Mouse (Mus musculus) neural tube, embryonic 14.5 days (tissue): ENCODE results near the gene Pltp. TPM values are rescaled to one million over a fixed set of nuclear protein-coding genes. Genes with fewer than 3 reads are reported as not detected.

ENCODE experiments used
- ATAC-seq: fragments of 200-750 bp; cut with Nextera tagmentation; 2 replicates; pipeline ENCODE4 v1.8.0; 2017; ENCODE audit warnings: low read depth, mild to moderate bottlenecking, moderate TSS enrichment, moderate library complexity
- H3K27ac ChIP-seq: fragments of 300-500 bp; sonication (generic); 2 replicates; pipeline ENCODE4 v1.5.1; 2014; ENCODE audit warnings: low read depth, mild to moderate bottlenecking, control low read depth, low read length, moderate library complexity, mixed read lengths
- H3K27me3 ChIP-seq: fragments of 300-500 bp; sonication (generic); 2 replicates; pipeline ENCODE4 v1.6.1; 2014; ENCODE audit warnings: low read length; ENCODE audit not compliant: control insufficient read depth, insufficient read depth
- H3K36me3 ChIP-seq: fragments of 300-500 bp; sonication (generic); 2 replicates; pipeline ENCODE4 v1.6.1; 2014; ENCODE audit warnings: low read length, mixed read lengths; ENCODE audit not compliant: control insufficient read depth, insufficient read depth
- H3K4me1 ChIP-seq: fragments of 300-500 bp; sonication (generic); 2 replicates; pipeline ENCODE4 v1.6.1; 2014; ENCODE audit warnings: low read length; ENCODE audit not compliant: control insufficient read depth, insufficient read depth
- H3K4me2 ChIP-seq: fragments of 300-500 bp; sonication (generic); 2 replicates; pipeline ENCODE4 v1.6.1; 2014; ENCODE audit warnings: mild to moderate bottlenecking, low read depth, low read length, control low read depth
- H3K4me3 ChIP-seq: fragments of 300-500 bp; sonication (generic); 2 replicates; pipeline ENCODE4 v1.5.1; 2014; ENCODE audit warnings: low read depth, low read length, control low read depth, mixed read lengths
- H3K9ac ChIP-seq: fragments of 300-500 bp; sonication (generic); replicated peaks from 2 replicates; pipeline ENCODE4 v1.6.1; 2014; ENCODE audit warnings: low read depth, mild to moderate bottlenecking, control low read depth, low read length, mixed read lengths
- H3K9me3 ChIP-seq: fragments of 300-500 bp; sonication (generic); 2 replicates; pipeline ENCODE4 v1.6.1; 2016; ENCODE audit warnings: low read length; ENCODE audit not compliant: control insufficient read depth
- WGBS: fragments of 180-500 bp; shearing (Covaris S2); extraction: QIAGEN DNeasy Blood & Tissue Kit; methylation state at CpG from one replicate; pipeline ENCODE4 v1.1.7; 2014; 5-methylcytosine and 5-hydroxymethylcytosine counted together
- polyA plus RNA-seq: library from polyadenylated mRNA; unstranded; fragments of >200 nt; fragmentation: Nextera tagmentation; extraction: Ambion mirVana; gene quantifications from 2 replicates; pipeline ENCODE4 v1.2.1, GENCODE M21; 2014

Gene Pltp
- polyA plus RNA-seq, 1 experiment from 2014 or later: 59.0 TPM

DNA sequence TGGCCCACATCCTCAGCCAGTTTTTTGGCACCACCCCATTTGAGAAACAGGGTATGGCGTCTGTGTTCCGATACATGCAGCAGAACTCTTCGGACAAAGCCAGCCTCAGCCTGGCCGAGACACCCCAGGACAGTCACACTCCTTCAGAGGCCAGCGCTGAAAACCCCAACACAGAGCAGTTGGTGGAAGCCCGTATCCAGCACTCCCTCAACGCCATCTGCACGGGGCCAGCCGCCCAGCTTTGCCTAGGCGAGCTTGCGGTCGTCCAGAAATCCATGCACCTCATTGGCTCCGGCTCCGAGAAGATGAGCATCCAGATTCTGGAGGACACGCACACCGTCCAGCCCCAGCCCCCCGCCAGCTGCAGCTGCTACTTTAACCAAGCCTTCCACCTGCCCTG is 32.0 kb downstream of the Pltp start:
- Histone ChIP-seq H3K9ac (no peak overlapping the region), H3K27ac (no peak overlapping the region), H3K4me2 (no peak overlapping the region), H3K4me1 (peaks cover 4% of the 10 kb centered on the region; the same call in 1 of the 2 replicates), H3K9me3 (no peaks in the 10 kb centered on the region), H3K4me3 (no peak overlapping the region), H3K36me3 (peaks cover 32% of the 10 kb centered on the region), H3K27me3 (no peaks in the 10 kb centered on the region)
- ATAC-seq: no peak
- WGBS: 95% methylated on average over 17 of the region's 17 CpGs

- Histone ChIP-seq H3K4me1 (peaks cover 4% of the 10 kb centered on the region; the same call in 1 of the 2 replicates), H3K27me3 (no peaks in the 10 kb centered on the region), H3K4me3 (no peak overlapping the region), H3K27ac (no peak overlapping the region), H3K9me3 (no peaks in the 10 kb centered on the region), H3K4me2 (no peak overlapping the region; the same call in 1 of the 2 replicates), H3K9ac (no peak overlapping the region), H3K36me3 (peaks cover 33% of the 10 kb centered on the region)
- 92% methylated on average over 4 of the region's 4 CpGs for WGBS
- ATAC-seq: no peak
Measured at GRCm38 (mm10) chr2:164823969-164824368, 33.5 kb downstream of the Pltp start.

GRCm38 (mm10) chr2:164823181-164823585 is 34.3 kb downstream of the Pltp start:
- ATAC-seq: peak; percentile 74
- H3K4me3 ChIP-seq: peak overlapping the region; percentile 57
- peak overlapping the region; percentile 92 for H3K27ac ChIP-seq
- peaks cover 4% of the 10 kb centered on the region; the same call in 1 of the 2 replicates for H3K4me1 ChIP-seq
- H3K36me3 ChIP-seq: peaks cover 33% of the 10 kb centered on the region
- no peaks in the 10 kb centered on the region for H3K27me3 ChIP-seq
- peak overlapping the region; percentile 48 for H3K4me2 ChIP-seq
- peak overlapping the region; percentile 66 for H3K9ac ChIP-seq
- WGBS: under 1% methylated on average over 10 of the region's 10 CpGs
- no peaks in the 10 kb centered on the region for H3K9me3 ChIP-seq

- peaks cover 30% of the 10 kb centered on the region for H3K36me3 ChIP-seq
- peaks cover 4% of the 10 kb centered on the region; the same call in 1 of the 2 replicates for H3K4me1 ChIP-seq
- H3K9ac ChIP-seq: peak within 1 kb of the TSS; percentile 66
- peak; percentile 99 for ATAC-seq
- H3K27ac ChIP-seq: peak within 1 kb of the TSS; percentile 92
- peak within 1 kb of the TSS; percentile 48 for H3K4me2 ChIP-seq
- WGBS: under 1% methylated on average over 32 of the region's 32 CpGs
- H3K9me3 ChIP-seq: no peaks in the 10 kb centered on the region
- no peaks in the 10 kb centered on the region for H3K27me3 ChIP-seq
- peak within 1 kb of the TSS; percentile 57 for H3K4me3 ChIP-seq
Measured at GRCm38 (mm10) chr2:164822636-164823165, 34.8 kb downstream of the Pltp start, which contains the start of gene Zswim1. Gene Zswim1 (plus strand): TSS chr2:164822686.

DNA sequence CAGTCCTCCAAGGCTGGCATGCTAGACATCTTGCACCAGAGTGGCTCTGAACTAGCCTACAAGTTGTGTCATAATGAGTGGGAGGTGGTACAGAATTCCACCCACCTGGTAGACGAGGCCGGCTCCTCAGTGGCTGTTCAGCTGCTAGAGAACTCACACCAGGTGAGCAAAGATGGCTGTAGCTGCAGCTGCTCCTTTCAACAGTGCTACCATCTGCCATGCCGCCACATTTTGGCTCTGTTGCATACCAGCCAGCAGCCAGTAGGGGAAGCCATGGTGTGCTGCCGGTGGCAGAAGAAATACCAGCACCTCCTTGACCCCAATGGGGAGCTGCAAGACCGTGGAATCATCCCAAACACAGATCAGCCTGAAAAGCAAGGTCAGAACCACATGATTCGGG is 36.5 kb downstream of the Pltp start:
- Histone ChIP-seq H3K36me3 (peaks cover 17% of the 10 kb centered on the region), H3K9ac (no peak overlapping the region), H3K9me3 (no peaks in the 10 kb centered on the region), H3K4me1 (peaks cover 4% of the 10 kb centered on the region; the same call in 1 of the 2 replicates), H3K27me3 (no peaks in the 10 kb centered on the region), H3K27ac (no peak overlapping the region), H3K4me3 (no peak overlapping the region), H3K4me2 (no peak overlapping the region)
- no peak for ATAC-seq
- WGBS: 93% methylated on average over 6 of the region's 6 CpGs

DNA sequence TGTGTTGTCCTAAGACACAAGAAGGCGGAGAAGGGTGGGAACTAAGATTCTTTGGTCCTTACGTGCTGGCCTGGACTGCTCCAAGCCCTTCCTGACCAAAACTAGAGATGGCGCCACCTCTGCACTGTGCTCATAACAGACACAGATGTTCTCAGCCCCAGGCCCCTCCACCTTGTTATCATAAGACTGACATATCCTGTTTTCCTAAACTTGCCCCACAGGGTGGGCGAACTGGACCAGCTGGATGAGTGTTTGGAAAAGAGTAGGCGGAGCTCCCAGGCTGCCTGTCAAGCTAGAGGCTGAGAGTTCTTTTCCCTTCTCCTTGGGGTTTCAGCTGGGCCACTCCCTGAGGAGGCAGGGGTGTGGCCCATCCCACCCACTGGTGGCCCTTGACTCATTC is 39.8 kb downstream of the Pltp start:
- no peak overlapping the region for H3K4me2 ChIP-seq
- no peaks in the 10 kb centered on the region for H3K9me3 ChIP-seq
- no peak overlapping the region for H3K9ac ChIP-seq
- H3K27ac ChIP-seq: no peak overlapping the region
- H3K27me3 ChIP-seq: no peaks in the 10 kb centered on the region
- H3K4me3 ChIP-seq: no peak overlapping the region
- peaks cover 4% of the 10 kb centered on the region; the same call in 1 of the 2 replicates for H3K4me1 ChIP-seq
- H3K36me3 ChIP-seq: peaks cover 9% of the 10 kb centered on the region
- WGBS: 81% methylated on average over 5 of the region's 5 CpGs
- ATAC-seq: no peak

GRCm38 (mm10) chr2:164817206-164817605 is 40.3 kb downstream of the Pltp start:
- WGBS: 92% methylated on average over 6 of the region's 6 CpGs
- peaks cover 2% of the 10 kb centered on the region; the same call in 1 of the 2 replicates for H3K4me1 ChIP-seq
- no peaks in the 10 kb centered on the region for H3K9me3 ChIP-seq
- H3K27me3 ChIP-seq: no peaks in the 10 kb centered on the region
- no peak overlapping the region for H3K4me2 ChIP-seq
- no peak for ATAC-seq
- H3K36me3 ChIP-seq: peaks cover 9% of the 10 kb centered on the region
- no peak overlapping the region for H3K4me3 ChIP-seq
- H3K27ac ChIP-seq: no peak overlapping the region
- H3K9ac ChIP-seq: no peak overlapping the region

DNA sequence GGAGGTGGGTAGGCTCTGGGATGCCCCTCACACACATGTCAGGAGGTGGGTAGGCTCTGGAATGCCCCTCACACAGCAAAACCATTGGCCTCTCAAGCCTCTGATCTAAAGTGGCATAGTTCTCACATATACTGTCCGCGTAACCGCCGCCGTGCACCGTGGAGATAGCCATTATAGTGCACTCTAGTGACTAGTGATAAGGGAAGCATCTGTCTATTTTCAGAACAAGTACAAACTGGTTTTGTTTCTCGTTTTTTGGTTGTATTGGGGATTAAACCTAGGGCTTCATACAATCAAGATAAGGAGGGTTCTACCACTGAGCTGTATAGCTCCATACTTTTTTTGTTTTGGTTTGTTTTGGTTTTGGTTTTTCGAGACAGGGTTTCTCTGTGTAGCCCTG is 41.7 kb downstream of the Pltp start:
- no peaks in the 10 kb centered on the region for H3K4me1 ChIP-seq

GRCm38 (mm10) chr2:164815348-164815747 is 42.2 kb downstream of the Pltp start:
- H3K9me3 ChIP-seq: no peaks in the 10 kb centered on the region
- H3K9ac ChIP-seq: no peak overlapping the region
- no peak overlapping the region for H3K27ac ChIP-seq
- ATAC-seq: no peak
- no peak overlapping the region for H3K4me2 ChIP-seq
- no peaks in the 10 kb centered on the region for H3K36me3 ChIP-seq
- H3K27me3 ChIP-seq: no peaks in the 10 kb centered on the region
- H3K4me1 ChIP-seq: no peaks in the 10 kb centered on the region
- H3K4me3 ChIP-seq: no peak overlapping the region
- 91% methylated on average over 5 of the region's 5 CpGs for WGBS

More for the DNA sequence above, 41.7 kb downstream of the Pltp start:
- Histone ChIP-seq H3K27me3 (no peaks in the 10 kb centered on the region), H3K36me3 (peaks cover 4% of the 10 kb centered on the region), H3K27ac (no peak overlapping the region), H3K9ac (no peak overlapping the region), H3K9me3 (no peaks in the 10 kb centered on the region), H3K4me3 (no peak overlapping the region), H3K4me2 (no peak overlapping the region)
- 91% methylated on average over 8 of the region's 8 CpGs for WGBS
- ATAC-seq: no peak
